Mouse (Mus musculus) kidney, postnatal 14 days (tissue): ENCODE results near the gene Egfl6.

Source experiments
- DNase-seq: peaks from one replicate; pipeline ENCODE4 v3.0.0; 2022; ENCODE audit warnings: mixed read lengths

Gene Egfl6

GRCm38 (mm10) chrX:166584947-166585824 is at the start of gene Egfl6:
Gene Egfl6 (minus strand): TSS chrX:166585720.
- DNase-seq = peak; percentile 30

- no peak for DNase-seq
Observed at GRCm38 (mm10) chrX:166626866-166627570, 41.5 kb upstream of the Egfl6 start.

- DNase-seq = no peak
Observed at GRCm38 (mm10) chrX:166626174-166626573, 40.7 kb upstream of the Egfl6 start.

- DNase-seq = no peak
Observed at GRCm38 (mm10) chrX:166623176-166623575, 37.7 kb upstream of the Egfl6 start.

GRCm38 (mm10) chrX:166621560-166622301 is 36.2 kb upstream of the Egfl6 start:
- no peak for DNase-seq

- no peak for DNase-seq
Observed at GRCm38 (mm10) chrX:166620900-166621299, 35.4 kb upstream of the Egfl6 start.

GRCm38 (mm10) chrX:166619084-166619483 is 33.6 kb upstream of the Egfl6 start:
- DNase-seq = no peak

- no peak for DNase-seq
Observed at GRCm38 (mm10) chrX:166615191-166615590, 29.7 kb upstream of the Egfl6 start.

- DNase-seq = no peak
Observed at GRCm38 (mm10) chrX:166576111-166576510, 9.4 kb downstream of the Egfl6 start.

- DNase-seq = peak; percentile 7
Observed at GRCm38 (mm10) chrX:166565983-166566382, 19.5 kb downstream of the Egfl6 start.

- no peak for DNase-seq
Observed at GRCm38 (mm10) chrX:166565401-166565800, 20.1 kb downstream of the Egfl6 start.

- DNase-seq = no peak
Observed at GRCm38 (mm10) chrX:166564900-166565299, 20.6 kb downstream of the Egfl6 start.

- peak; percentile 6 for DNase-seq
Observed at GRCm38 (mm10) chrX:166559333-166559732, 26.2 kb downstream of the Egfl6 start.

GRCm38 (mm10) chrX:166552355-166552754 is 33.2 kb downstream of the Egfl6 start:
- peak; percentile 31 for DNase-seq

- DNase-seq = no peak
Observed at GRCm38 (mm10) chrX:166546495-166546894, 39.0 kb downstream of the Egfl6 start.

- DNase-seq = no peak
Observed at GRCm38 (mm10) chrX:166535138-166535537, 50.4 kb downstream of the Egfl6 start.

- no peak for DNase-seq
Observed at GRCm38 (mm10) chrX:166533432-166533831, 52.1 kb downstream of the Egfl6 start.

- no peak for DNase-seq
Observed at GRCm38 (mm10) chrX:166531671-166532070, 53.8 kb downstream of the Egfl6 start.

GRCm38 (mm10) chrX:166528126-166528525 is 57.4 kb downstream of the Egfl6 start:
- no peak for DNase-seq

GRCm38 (mm10) chrX:166525637-166526315 is 59.7 kb downstream of the Egfl6 start:
- no peak for DNase-seq

- no peak for DNase-seq
Observed at GRCm38 (mm10) chrX:166520782-166521181, 64.7 kb downstream of the Egfl6 start.

GRCm38 (mm10) chrX:166518345-166518744 is 67.2 kb downstream of the Egfl6 start, which contains the start of gene Tceanc:
Gene Tceanc (minus strand): TSS chrX:166518567.
- DNase-seq = no peak

- no peak for DNase-seq
Observed at GRCm38 (mm10) chrX:166516631-166517030, 68.9 kb downstream of the Egfl6 start.
